Mouse (Mus musculus) cerebellum, adult 2 months (tissue): ENCODE measurements at regions not wholly inside any gene's neighbourhood (a gene's known extent, or its start where the extent isn't known, plus 50 kb on each side); places are given as distances from the start of the nearest gene placed in this dataset.

Experiments used
- DNase-seq, 2 experiments: peaks; one replicate each; pipeline ENCODE4 v3.0.0; 2021
- H3K27ac ChIP-seq: fragments of 200-500 bp; 2 replicates; pipeline ENCODE4 v1.5.1; 2012; ENCODE audit warnings: low read length, control low read depth, inconsistent platforms; ENCODE audit not compliant: insufficient read depth
- H3K27me3 ChIP-seq: fragments of 200-500 bp; 2 replicates; pipeline ENCODE4 v1.6.1; 2012; ENCODE audit warnings: inconsistent platforms, mild to moderate bottlenecking, low read length, moderate library complexity; ENCODE audit not compliant: control insufficient read depth, insufficient read depth
- H3K4me1 ChIP-seq: fragments of 200-500 bp; 2 replicates; pipeline ENCODE4 v1.6.1; 2011; ENCODE audit warnings: low read length; ENCODE audit not compliant: control insufficient read depth, insufficient read depth
- H3K4me3 ChIP-seq: fragments of 200-500 bp; replicated peaks from 2 replicates; pipeline ENCODE3; 2011; ENCODE audit warnings: mild to moderate bottlenecking, low read depth, low read length, control low read depth; ENCODE audit not compliant: insufficient read depth
- CTCF ChIP-seq: fragments of 200-500 bp; IDR thresholded peaks from 2 replicates; pipeline ENCODE4 v1.5.1; 2011; ENCODE audit warnings: low read depth, mild to moderate bottlenecking, control low read depth, low read length, moderate library complexity, borderline replicate concordance; ENCODE audit not compliant: insufficient read depth
- POLR2A ChIP-seq: fragments of 200-500 bp; IDR thresholded peaks from 2 replicates; pipeline ENCODE4 v1.6.1; 2011; ENCODE audit warnings: low read length, control low read depth, borderline replicate concordance; ENCODE audit not compliant: insufficient read depth
- WGBS: fragments of 180-500 bp; shearing (Covaris S2); methylation state at CpG from one replicate; pipeline ENCODE4 v1.1.7; 2018; 5-methylcytosine and 5-hydroxymethylcytosine counted together

DNA sequence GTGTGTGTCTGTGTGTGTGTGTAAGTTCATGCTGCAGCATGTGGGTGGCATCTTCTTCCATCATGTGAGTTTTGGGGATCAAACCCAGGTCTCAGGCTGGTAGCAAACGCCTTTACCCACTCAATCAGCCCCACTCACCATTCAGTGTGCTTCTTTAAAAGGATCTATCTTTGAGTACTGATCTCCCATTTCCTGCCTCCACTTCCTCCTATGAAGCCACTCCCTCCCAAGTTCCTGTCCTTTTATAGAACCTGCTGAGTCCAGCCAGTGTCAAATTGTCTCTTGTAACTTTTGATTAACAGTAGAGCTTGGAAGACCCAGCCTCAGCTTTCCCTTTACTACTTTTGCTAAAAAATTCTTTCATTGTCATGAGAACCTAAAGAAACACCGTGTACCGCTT lies 73.0 kb upstream of the Pld5 start:
- no peak overlapping the region for H3K4me3 ChIP-seq
- DNase-seq, result no peak
- no peak overlapping the region for H3K27ac ChIP-seq
- 76% methylated on average over 3 of the region's 3 CpGs for WGBS
- no peaks in the 10 kb centered on the region for H3K4me1 ChIP-seq
- no peaks in the 10 kb centered on the region for H3K27me3 ChIP-seq
- TF ChIP-seq POLR2A, result no peak
- no peak for TF ChIP-seq CTCF

GRCm38 (mm10) chr1:176331344-176331743 lies 56.2 kb upstream of the Pld5 start:
- Histone ChIP-seq H3K27me3 (no peaks in the 10 kb centered on the region), H3K4me3 (no peak overlapping the region), H3K4me1 (no peaks in the 10 kb centered on the region), H3K27ac (no peak overlapping the region)
- 74% methylated on average over 3 of the region's 3 CpGs for WGBS
- no peak for TF ChIP-seq POLR2A
- TF ChIP-seq CTCF, result no peak
- no peak for DNase-seq
